Mouse (Mus musculus) E14TG2a.4 (cell line): ENCODE data around the gene Cpm.

Experiments
- H3K27me3 ChIP-seq: 2 replicates; pipeline ENCODE4 v1.6.1; 2014; ENCODE audit warnings: low read length, control low read depth; ENCODE audit not compliant: insufficient read depth
- H3K36me3 ChIP-seq: 2 replicates; pipeline ENCODE4 v1.6.1; 2014; ENCODE audit warnings: low read length, control low read depth; ENCODE audit not compliant: insufficient read depth
- H3K4me1 ChIP-seq: replicated peaks from 2 replicates; pipeline ENCODE4 v1.6.1; 2014; ENCODE audit warnings: low read depth, low read length, control low read depth
- H3K4me3 ChIP-seq: replicated peaks from 2 replicates; pipeline ENCODE4 v1.5.1; 2014; ENCODE audit warnings: mild to moderate bottlenecking, low read length
- H3K9me3 ChIP-seq: 2 replicates; pipeline ENCODE4 v1.6.1; 2014; ENCODE audit warnings: low read length, control low read depth
- CTCF ChIP-seq: conservative IDR thresholded peaks from 2 replicates; pipeline ENCODE4 v1.5.1; 2014; ENCODE audit warnings: low read length
- NANOG ChIP-seq: IDR thresholded peaks from 2 replicates; pipeline ENCODE4 v1.6.1; 2014; ENCODE audit warnings: borderline replicate concordance, low read length, mixed read lengths
- POU5F1 ChIP-seq: IDR thresholded peaks from 2 replicates; pipeline ENCODE4 v1.6.1; 2014; ENCODE audit warnings: low read length, borderline replicate concordance

Gene Cpm

DNA sequence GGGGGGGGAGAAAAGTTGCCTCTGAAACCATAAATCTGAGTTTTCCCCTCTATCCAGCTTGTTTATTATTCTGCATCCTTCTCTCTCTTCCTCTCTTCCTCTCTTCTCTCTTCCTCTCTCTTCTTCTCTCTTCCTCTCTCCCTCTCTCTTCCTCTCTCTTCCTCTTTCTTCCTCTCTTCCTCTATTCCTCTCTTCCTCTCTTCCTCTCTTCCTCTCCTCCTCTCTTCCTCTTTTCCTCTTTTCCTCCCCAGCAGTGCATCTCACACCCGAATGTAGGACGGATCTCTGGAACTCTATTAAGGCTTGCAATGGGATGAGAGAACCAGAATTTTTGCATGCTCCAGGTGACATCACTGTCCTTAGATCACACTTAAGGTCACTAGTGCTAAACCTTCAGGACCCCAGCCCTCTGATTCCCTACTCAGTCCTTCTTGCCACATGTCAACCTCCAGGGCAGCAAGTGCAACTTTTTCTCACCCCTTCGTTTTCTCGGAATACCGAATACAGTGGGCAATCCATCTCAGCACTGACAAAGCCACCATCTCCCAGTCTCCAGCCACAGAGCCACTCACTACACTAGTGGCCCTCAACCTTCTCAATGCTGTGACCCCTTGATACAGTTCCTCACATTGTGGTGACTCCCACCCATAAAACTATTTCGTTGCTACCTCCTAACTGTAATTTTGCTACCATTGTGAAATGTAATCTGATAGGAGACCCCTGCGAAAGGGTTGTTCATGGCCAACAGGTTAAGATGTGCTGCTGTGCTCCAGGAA lies 2.3 kb upstream of the Cpm start:
- Histone ChIP-seq H3K27me3 (peaks cover 52% of the 10 kb centered on the region), H3K4me3 (no peak overlapping the region), H3K4me1 (peaks cover 14% of the 10 kb centered on the region), H3K36me3 (no peaks in the 10 kb centered on the region), H3K9me3 (peaks cover 9% of the 10 kb centered on the region; the same call in 1 of the 2 replicates)
- no peak for TF ChIP-seq POU5F1
- no peak for TF ChIP-seq NANOG
- no peak for TF ChIP-seq CTCF

DNA sequence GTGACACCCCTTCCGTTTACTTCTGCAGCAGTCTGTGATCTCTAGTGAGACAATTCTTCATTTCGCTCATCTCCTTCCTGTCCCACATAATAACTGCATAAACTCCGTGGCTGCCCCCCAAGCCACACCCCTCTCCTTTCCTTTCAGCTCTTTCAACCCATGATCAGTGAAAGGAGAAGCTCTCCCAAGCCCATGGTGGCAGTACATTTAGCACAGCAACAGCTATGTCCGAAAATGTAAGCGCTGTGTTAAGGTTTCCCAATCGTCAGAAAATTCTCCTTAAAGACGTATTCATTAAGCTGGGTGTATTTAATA lies 1.7 kb upstream of the Cpm start:
- Histone ChIP-seq H3K36me3 (no peaks in the 10 kb centered on the region), H3K4me1 (peaks cover 14% of the 10 kb centered on the region), H3K27me3 (peaks cover 52% of the 10 kb centered on the region), H3K4me3 (no peak overlapping the region), H3K9me3 (peaks cover 9% of the 10 kb centered on the region; the same call in 1 of the 2 replicates)
- no peak for TF ChIP-seq NANOG
- TF ChIP-seq CTCF: no peak
- TF ChIP-seq POU5F1: no peak

DNA sequence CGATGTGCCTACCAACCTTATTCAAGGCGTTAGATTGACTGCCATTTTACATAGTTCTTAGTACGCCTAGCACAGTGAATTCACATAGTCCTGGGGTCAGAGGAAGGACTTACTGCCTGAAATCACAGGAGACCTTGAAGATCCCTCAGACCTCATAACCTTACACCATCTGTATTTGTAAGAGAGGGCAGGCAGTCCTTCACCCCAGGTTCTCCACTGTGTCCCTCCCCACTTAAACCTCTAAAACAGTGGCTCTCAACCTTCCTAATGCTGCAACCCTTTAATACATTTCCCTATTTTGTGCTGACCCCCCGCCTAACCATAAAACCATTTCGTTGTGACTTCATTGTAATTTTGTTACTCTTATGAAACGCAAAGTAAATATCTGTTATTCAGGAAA lies 1.4 kb upstream of the Cpm start:
- Histone ChIP-seq H3K9me3 (peaks cover 9% of the 10 kb centered on the region; the same call in 1 of the 2 replicates), H3K27me3 (peaks cover 52% of the 10 kb centered on the region), H3K4me3 (no peak overlapping the region), H3K4me1 (peaks cover 14% of the 10 kb centered on the region), H3K36me3 (no peaks in the 10 kb centered on the region)
- TF ChIP-seq POU5F1 (no peak), CTCF (no peak), NANOG (no peak)

DNA sequence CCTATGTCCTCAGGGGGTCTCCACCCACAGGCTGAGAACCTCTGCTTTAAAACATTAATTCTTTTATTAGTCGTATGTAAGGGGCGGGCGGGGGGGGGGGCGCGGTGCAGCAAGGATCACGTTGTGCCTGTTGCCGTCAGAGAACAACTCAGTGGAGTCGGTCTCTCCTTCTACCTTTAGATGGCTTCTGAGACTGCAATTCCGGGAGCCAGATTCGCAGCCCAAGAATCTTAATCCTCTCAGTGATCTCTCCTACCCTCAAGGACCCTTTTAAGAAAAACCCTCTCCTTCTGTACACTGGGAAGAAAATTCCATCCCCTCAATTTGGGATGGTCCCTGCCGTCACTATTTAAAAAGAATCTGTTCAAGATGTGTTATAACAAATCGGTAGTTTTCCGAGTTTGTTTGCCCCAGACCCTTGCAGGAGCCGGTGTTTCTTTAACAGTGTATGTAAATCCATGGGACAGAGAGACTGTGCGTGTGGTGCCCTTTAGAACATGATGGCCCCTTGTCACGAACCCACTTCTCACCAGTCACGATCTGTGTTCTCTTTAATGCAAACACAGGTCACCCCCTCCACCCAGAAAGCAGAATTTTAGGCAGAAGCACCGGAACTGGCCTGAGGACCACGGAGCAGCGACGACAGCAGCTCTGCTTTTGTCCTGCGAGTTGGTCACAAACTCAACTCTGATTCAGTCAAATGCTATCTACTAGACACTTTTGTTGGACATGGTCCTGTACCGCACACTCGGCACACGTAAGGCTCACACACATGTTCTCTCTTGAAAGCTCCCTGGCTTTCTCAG lies 734 bp upstream of the Cpm start:
- peaks cover 14% of the 10 kb centered on the region for H3K4me1 ChIP-seq
- no peak for TF ChIP-seq POU5F1
- TF ChIP-seq NANOG: no peak
- TF ChIP-seq CTCF: no peak
- peaks cover 55% of the 10 kb centered on the region for H3K27me3 ChIP-seq
- no peaks in the 10 kb centered on the region for H3K36me3 ChIP-seq
- H3K9me3 ChIP-seq: peaks cover 9% of the 10 kb centered on the region; the same call in 1 of the 2 replicates
- peak overlapping the region; percentile 86 for H3K4me3 ChIP-seq

DNA sequence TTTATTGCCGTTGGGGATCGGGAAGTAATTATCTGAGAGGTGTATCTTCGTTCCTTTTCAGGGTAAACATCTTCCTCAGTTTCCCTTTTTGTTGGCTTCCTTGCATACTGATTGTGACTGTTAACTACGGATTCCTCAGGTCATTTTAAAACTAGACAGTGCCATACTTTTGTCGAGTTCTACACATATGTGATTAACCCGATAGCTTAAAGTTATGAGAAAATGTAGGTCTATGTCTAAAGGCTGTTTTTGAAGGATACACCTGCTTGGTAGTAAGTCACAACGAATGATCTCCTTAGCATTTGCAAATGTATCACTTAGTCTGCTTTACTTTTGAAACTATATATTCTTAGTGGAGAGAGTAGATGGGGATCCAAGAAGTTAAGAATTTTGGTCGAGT lies 876 bp downstream of the Cpm start:
- Histone ChIP-seq H3K36me3 (no peaks in the 10 kb centered on the region), H3K9me3 (peaks cover 9% of the 10 kb centered on the region; the same call in 1 of the 2 replicates), H3K27me3 (peaks cover 61% of the 10 kb centered on the region), H3K4me3 (peak overlapping the region; percentile 86; the same call in 1 of the 2 replicates), H3K4me1 (peaks cover 14% of the 10 kb centered on the region)
- TF ChIP-seq POU5F1: no peak
- no peak for TF ChIP-seq NANOG
- TF ChIP-seq CTCF: no peak

DNA sequence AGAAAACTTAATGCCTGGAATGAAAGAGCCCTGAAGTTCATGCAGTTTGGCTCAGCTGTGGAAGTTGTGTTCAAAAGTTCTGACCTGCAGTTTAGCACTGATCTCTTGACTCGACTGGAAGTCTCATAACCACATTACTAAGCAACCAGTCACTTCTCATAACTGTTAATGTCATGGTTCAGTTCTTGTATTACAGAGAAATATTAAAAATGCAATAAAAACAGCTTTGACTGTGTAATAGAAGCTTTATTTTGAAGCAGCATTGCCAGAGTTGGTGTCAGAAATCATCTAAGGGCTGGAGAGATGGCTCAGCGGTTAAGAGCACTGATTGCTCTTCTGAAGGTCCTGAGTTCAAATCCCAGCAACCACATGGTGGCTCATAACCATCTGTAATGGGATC lies 1.5 kb downstream of the Cpm start:
- H3K36me3 ChIP-seq: no peaks in the 10 kb centered on the region
- no peak for TF ChIP-seq CTCF
- TF ChIP-seq NANOG: no peak
- TF ChIP-seq POU5F1: no peak
- H3K4me3 ChIP-seq: no peak overlapping the region
- peaks cover 8% of the 10 kb centered on the region; the same call in 1 of the 2 replicates for H3K9me3 ChIP-seq
- H3K27me3 ChIP-seq: peaks cover 61% of the 10 kb centered on the region
- peaks cover 14% of the 10 kb centered on the region for H3K4me1 ChIP-seq

DNA sequence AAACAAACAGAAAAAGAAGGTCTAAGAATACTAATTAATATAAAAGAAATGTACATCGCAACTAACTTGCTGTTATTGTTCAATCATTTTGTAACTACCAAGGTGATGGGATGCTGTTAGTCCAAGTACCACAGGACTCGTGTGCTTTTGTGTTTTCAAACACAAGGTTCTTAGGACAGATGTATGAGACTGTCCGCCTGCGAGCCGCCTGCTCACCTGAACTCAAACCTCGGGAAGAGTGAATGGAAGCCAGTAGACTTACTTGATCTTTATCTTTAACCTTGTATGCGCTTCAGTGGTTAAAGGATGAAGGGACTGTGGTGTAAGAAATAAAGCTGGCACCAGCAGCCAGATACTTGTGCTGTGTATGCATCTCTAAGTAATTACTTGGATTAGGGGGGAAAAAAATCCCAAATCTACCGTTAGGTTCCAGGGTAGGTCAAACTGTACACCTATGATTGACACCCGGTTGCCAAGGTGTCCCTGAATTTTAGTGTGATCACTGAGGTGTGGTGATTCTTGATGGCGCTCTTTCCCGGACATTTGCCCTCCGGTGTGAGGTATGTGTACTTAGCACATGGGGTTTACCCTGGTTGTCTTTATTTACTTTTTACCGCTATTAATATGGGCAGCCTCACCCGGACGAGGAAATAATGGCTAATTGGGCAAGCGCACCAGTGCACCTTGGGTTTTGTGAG lies 2.4 kb downstream of the Cpm start:
- no peak overlapping the region for H3K4me3 ChIP-seq
- H3K4me1 ChIP-seq: peaks cover 14% of the 10 kb centered on the region
- TF ChIP-seq NANOG (no peak), POU5F1 (no peak), CTCF (no peak)
- H3K36me3 ChIP-seq: no peaks in the 10 kb centered on the region
- H3K9me3 ChIP-seq: peaks cover 6% of the 10 kb centered on the region
- H3K27me3 ChIP-seq: peaks cover 58% of the 10 kb centered on the region

DNA sequence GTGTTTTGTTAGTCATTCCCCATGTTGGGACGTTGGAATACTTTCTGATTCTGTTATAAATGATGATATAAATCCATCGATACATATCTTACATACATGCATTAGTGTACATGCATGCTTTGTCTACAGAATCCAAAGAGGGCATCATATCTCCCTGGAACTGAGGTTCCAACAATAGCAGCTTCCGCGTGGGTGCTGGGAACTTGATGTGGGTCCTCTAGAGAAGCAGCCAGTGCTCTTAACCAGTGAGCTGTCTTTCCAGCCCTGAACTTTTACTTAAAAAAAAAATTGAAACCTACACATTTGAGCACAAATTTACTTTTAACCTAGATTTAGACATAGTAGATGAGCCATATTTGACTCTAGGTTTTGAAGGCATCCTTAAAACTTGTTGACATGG lies 3.1 kb downstream of the Cpm start:
- Histone ChIP-seq H3K9me3 (peaks cover 9% of the 10 kb centered on the region), H3K4me1 (peaks cover 14% of the 10 kb centered on the region), H3K4me3 (no peak overlapping the region), H3K27me3 (peaks cover 53% of the 10 kb centered on the region), H3K36me3 (no peaks in the 10 kb centered on the region)
- no peak for TF ChIP-seq CTCF
- TF ChIP-seq POU5F1: no peak
- TF ChIP-seq NANOG: no peak
